Mouse (Mus musculus): ENCODE measurements around the gene Capn9.
A peak's percentile ranks its signal among the peaks of the same experiment; 100 is the strongest.

Capn9 gene

DNA sequence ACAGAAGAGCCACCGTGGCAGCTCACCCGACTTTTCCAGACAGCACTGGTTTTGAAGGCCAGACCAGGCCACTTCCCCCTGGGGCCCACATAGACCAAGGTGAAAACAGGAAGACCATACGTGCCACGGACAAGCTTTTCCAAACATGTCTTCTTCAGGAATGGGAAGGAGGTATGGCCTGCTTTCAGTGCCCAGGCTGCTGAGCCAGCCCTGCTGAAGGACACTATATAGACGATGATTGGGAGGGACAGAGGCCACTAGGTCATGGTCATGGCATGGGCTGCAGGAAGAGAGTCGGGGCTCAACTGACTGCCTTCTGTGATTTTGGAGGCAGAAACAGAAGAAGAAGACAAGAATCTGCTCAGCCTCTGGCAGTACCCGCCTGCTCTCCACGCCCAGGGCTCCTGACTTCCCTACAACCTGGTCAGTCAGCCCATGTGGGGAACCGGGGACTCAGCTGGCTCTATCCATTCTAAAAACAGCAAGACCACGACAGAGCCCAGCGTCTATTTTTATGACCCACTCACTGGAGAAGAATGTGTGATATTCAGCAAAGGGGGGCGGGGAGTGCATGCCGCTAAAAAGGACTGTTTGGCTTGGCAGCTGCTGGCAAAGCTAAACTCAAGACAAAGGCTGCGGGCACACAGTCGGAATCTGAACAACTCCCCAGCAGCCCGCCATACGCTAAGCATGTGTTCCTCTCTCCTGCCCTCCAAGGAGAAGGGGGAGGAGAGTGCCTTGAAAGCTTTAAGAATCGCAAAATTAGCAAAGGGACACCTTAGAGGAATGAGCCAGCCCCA is 67.8 kb downstream of the Capn9 start:
- DNase-seq = peak; percentile 56

DNA sequence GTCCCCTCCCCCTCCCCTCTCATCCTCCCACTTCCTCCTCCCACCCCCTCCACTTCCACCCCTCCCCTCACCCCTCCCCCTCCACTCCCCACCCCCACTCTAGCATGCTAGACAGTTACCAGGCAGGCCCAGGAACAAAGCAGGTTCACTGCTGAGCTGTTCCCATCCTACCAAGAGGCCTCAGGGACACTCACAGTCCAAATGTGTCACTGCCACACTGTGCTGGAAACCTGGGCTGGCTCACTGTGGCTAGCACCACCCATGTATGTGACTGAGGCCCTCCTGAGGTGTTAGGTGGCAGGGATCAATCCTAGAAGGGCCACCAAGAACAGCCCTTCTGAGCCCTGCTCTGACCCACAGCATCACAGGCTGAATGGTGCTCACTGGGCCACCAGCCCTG is 72.4 kb downstream of the Capn9 start:
- DNase-seq = no peak

GRCm38 (mm10) chr8:124651776-124652175 is 75.9 kb downstream of the Capn9 start:
- DNase-seq = no peak

- no peak for DNase-seq
Observed at GRCm38 (mm10) chr8:124652546-124652945, 76.6 kb downstream of the Capn9 start.

DNA sequence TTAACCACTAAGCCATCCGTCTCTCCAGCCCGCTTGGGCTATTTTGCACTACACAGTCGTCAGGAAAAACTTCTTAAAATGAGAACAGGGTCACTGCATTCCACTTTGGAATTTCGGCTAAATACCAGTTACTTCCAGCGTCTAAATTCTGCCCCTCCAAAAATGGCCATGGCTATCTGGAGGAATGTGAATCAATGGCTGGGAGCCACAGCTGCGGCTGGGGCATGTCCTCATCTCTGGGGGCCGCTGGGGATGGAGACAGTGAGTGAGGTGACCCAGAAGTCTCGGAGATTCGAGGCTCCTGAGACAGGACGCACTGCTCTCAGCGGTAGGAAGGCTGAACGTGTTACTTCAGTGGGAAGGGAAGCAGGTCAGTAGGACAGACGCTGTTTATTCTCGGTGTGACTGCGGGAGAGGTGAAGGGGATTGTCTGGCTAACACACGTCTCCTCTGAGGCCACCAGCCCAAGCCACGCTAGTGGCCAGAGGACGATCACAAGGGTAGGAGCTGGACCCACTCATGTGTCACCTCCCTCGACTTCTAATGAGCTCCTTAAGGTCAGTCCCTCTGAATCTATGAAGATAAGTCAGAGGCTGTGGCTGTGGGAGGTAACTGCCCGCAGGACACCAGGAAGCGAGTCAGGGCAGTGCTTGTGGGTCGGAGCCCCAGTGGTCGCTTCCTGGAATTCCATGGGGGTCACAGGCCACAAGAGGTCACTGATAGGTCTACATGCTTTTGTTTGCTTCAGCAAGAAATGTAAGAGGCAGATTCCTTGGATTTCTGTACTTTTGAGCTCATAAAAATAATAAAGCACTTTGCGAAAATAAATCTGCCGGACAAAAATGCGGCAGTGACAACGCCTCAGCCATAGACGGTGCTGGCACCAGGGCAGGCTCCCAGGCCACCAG is 77.9 kb downstream of the Capn9 start:
- DNase-seq = no peak

- DNase-seq = no peak
Observed at GRCm38 (mm10) chr8:124657961-124658360, 82.0 kb downstream of the Capn9 start.

DNA sequence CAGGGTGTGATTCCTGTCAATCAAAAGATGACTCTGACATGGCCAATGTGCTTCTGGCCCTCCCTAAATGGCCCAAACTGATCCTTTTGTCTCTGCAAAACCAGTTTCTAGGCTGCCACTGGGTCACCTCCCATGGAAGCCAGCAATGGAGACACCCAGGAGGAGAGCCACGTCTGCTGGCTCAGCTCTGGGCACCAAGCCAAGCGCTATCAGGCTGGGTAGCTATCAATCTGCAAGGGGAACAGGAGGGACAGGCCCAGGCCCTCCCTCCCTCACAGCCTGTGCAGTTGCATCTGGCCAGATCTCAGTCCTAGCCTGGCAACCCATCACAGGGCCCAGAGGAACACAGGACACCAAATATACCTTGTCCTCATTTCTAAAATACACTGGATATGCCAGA is 82.5 kb downstream of the Capn9 start:
- DNase-seq = peak; percentile 55

- no peak for DNase-seq
Observed at GRCm38 (mm10) chr8:124661781-124662180, 85.9 kb downstream of the Capn9 start.

DNA sequence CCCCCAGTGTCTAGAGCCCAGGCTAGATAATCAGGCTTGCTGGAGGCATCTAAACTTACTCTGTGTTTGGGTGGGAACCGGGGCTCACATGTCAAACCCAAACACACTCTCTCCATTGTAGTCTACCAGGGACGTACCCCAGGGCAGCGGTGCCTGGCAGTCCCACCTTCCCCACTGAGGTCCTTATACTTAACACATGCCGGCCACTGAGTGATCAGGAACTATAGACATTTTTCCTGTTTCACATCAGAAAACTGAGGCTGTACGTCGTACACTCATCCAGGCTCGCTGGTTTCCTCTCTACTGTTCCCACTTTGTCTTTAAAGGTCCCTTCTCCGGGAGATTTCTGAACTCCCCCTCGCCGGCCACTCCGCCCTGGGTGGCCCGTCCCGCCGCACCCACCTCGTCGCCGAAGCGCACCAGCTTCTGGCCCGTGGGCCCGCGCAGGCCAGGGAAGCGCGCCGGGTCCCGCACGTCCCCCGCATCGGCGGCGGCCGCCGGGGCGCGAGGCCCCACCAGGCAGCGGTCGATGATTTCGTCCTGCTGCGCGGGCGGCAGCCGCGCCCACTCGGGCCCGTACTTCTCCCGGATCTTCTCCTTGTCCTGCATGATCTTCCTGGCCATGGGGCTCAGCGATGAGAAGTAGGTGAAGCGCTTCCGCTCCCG is 86.7 kb downstream of the Capn9 start:
- no peak for DNase-seq

DNA sequence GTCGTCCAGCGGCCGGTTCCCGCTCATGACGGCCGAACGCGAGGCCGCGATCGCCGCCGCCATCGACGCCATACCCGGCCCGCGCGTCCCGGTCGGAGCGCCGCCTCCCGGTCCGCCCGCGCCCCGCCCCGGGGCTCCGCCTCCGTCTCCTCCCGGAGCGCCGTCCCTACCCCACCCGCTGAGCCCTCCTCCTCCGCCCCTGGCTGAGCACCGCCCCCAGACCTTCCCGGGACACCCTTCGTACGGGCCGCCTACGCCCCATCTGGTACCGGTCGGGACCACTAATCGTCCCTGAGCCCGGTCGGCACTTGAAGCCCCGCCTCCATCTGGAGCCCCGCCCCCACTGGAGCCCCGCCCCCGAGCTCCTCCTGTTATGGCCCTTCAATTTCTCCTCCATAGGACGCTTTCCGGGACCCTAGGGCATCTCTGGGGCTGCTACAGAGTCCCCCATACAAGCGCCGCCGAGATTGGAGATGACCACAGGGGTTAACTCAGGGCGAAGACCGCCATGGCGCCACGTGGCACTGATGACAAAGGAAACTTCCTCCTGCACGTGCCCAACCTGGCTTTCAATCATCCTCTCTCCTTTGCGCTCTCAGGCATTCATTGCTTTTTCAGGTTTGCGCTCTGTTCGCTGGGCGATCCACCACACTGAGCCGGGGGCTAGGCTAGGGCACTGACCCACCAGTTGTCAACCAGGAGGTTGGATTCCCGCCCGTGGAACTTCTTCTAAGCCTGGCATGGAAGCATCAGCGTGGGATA is 87.4 kb downstream of the Capn9 start, which contains the start of gene 2310022B05Rik:
Gene 2310022B05Rik (minus strand): TSS at position 258 of the 762 bp plus-strand sequence.
- DNase-seq = peak; percentile 88

DNA sequence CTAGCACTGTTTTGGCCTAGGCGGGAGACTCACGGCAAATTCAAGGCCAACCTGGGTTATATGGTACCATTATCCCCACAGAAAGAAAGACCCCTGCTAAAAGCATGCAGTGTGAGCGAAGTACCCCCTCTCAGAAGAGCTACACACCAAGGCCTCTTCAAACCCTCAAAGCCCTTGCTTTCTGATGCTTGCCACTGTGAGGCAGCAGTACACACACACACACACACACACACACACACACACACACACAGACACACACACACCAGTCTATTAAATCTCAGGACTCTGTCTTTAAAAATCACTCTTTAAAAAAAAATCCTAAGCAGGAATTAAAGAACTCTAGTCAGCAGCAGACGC is 87.9 kb downstream of the Capn9 start:
- DNase-seq = peak; percentile 36

- no peak for DNase-seq
Observed at GRCm38 (mm10) chr8:124664414-124664813, 88.5 kb downstream of the Capn9 start.
